Mouse (Mus musculus) NIH3T3 (cell line): ENCODE measurements around the gene Gmcl1.

Source experiments
- DNase-seq: peaks from one replicate; pipeline ENCODE4 v3.0.0-alpha.2; 2012; ENCODE audit warnings: low read depth

The Gmcl1 gene

GRCm38 (mm10) chr6:86733183-86733876, at the start of gene Gmcl1:
TSS of gene Gmcl1 (minus strand) at chr6:86733383.
- DNase-seq: peak; percentile 99

GRCm38 (mm10) chr6:86782342-86782741, 49.2 kb upstream of the Gmcl1 start:
- DNase-seq: peak; percentile 49

- peak; percentile 51 for DNase-seq
These were observed 48.3 kb upstream of the Gmcl1 start for GRCm38 (mm10) chr6:86781361-86781957.

DNA sequence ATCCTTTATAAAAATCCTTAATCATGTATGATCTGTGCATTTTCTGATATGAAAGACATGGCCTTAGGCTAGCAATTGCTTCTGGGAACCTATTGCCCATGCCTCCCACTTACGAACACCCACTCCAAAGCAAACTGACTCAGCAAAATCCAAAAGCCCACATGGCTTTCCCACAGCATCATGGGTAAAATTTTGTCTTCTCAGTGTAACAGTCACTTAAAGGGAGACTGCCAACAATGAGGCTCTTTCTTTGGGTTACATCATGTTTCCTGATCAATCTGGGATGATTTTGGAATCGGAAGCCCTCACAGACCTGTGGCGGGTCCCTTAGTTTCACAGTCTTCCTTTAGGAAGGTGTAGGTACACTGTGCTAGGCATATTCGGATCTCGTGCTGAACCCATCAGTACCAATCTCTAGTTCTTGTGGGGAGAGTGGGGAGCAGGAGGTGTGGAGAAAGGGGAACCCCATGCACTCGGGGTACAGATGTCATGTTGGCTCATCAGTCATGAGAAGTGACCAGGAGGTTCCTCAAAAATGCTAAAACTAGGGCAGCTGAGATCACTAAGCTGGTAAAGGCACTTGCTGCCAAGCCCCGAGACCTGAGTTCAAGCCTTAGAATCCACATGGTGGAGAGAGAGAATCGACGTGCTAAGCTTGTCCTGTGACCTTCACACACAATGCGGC, 45.9 kb upstream of the Gmcl1 start:
- no peak for DNase-seq

DNA sequence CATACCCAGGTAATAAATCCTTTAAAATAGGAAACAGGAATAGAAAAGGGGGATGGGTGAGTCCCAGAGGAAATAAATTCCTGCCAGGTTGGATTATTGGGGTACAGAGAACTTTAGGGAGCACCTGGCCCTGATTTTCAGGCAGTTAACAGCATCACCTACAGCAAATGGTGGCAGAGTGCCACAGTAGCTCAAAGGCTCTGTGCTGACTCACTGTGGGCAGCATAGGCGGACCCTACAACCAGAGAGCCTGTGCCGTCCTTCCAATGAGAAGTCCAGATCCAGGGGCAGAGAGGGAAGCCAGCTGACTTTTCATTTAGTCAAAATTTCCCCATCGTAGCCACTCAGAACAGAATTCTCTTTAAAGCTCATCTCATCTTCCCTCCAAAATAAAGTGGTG, 44.0 kb upstream of the Gmcl1 start:
- peak; percentile 79 for DNase-seq

DNA sequence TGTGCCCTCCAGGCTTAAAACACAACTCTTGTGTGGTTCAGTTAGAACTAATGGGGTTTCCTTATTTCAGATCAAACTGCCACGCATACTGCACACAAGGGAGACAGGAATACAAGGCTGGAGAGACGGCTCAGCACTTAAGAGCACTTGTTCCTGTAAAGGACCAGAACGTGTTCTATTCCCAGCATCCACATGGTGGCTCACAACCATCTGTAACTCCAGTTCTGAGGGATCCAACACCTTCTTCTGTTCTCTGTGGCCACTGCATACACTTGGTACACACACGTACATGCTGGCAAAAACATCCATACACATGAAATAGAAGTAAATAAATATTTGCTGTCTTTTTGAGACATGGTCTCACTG, 43.5 kb upstream of the Gmcl1 start:
- no peak for DNase-seq

- DNase-seq: peak; percentile 66
These were observed 43.0 kb upstream of the Gmcl1 start for GRCm38 (mm10) chr6:86776001-86776705.

- no peak for DNase-seq
These were observed 41.8 kb upstream of the Gmcl1 start for GRCm38 (mm10) chr6:86774937-86775336.

DNA sequence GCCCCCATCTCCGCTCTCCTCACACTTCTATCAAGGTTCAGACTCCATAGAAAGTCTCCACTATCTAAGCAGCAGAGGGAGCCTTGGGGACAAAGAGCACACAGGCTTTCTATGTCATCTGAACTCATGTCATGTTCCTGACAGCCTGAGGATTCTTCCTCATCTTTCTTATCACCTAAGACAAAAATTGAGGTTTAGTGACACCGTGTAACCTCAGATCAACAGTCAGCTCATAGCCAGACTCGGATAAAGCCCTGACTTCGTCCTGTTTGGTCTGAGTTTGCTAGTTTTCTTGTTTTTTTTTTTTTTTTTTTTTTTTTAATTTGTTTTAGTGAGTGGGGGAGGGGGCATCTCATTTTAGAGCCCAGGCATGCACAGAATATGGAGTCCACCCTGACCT, 40.6 kb upstream of the Gmcl1 start:
- DNase-seq: no peak

- peak; percentile 81 for DNase-seq
These were observed 39.4 kb upstream of the Gmcl1 start for GRCm38 (mm10) chr6:86772631-86773030.

DNA sequence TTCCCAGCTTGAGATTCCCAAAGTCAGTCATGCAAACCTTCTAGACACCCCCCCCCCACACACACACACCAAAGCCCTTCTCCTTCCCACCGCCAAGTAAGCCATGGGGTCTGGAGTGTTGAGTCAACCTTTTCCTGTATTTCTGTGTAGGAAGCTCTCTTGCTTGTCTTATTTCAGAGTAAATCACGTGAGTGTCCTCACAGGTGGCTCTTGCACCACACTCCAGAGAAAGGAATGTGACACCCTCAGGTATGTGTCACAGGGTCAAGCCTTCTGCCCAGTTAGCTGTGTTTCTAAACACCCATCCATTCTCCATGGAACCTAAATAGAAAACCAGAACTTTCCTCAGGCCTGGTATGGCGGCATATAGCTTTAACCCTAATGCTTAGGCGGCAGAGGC, 35.8 kb upstream of the Gmcl1 start:
- no peak for DNase-seq

GRCm38 (mm10) chr6:86768186-86768776, 35.1 kb upstream of the Gmcl1 start:
- peak; percentile 58 for DNase-seq

- no peak for DNase-seq
These were observed 34.3 kb upstream of the Gmcl1 start for GRCm38 (mm10) chr6:86767465-86767864.

- DNase-seq: no peak
These were observed 32.5 kb upstream of the Gmcl1 start for GRCm38 (mm10) chr6:86765637-86766059.

- DNase-seq: peak; percentile 52
These were observed 21.1 kb upstream of the Gmcl1 start for GRCm38 (mm10) chr6:86754105-86754863.

GRCm38 (mm10) chr6:86752843-86753485, 19.8 kb upstream of the Gmcl1 start:
- no peak for DNase-seq

DNA sequence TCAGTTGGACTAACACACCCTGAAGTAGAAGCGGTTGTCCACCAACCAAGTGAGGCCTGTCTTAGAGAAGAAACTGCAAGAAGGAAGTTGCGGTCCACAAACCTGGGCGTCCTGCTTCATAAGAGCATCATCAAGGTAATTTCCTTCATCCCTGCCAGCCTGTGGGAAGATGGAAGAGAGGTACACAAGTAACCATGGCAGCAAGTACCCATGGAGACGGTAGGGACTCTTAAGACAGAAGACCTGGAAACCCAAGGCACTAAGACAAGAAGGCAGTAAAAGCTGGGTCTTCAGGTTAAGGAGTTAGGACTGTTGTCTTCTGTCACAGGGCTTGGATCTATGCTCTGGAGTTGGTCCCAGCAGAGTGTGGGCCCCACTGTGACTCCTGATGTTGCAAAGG, 17.8 kb upstream of the Gmcl1 start:
- no peak for DNase-seq

DNA sequence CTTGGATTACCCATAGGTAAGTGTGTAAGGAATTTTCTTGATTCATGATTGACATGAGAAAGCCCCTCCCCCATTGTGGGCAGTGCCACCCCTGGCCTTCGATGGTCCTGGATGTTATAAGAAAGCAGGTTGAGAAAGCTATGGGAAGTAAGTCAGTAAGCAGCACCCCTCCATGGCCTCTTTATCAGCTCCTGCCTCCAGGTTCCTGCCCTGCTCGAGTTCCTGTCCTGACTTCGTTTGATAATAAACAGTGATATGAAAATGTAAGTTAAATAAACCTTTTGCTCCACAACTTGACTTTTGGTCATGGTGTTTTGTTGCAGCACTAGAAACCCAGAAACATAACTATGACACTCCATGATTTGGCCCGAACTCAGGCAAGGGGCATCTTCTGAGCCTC, 16.6 kb upstream of the Gmcl1 start:
- no peak for DNase-seq

GRCm38 (mm10) chr6:86747171-86747570, 14.0 kb upstream of the Gmcl1 start:
- peak; percentile 84 for DNase-seq

- DNase-seq: no peak
These were observed 7.5 kb upstream of the Gmcl1 start for GRCm38 (mm10) chr6:86740652-86741051.

DNA sequence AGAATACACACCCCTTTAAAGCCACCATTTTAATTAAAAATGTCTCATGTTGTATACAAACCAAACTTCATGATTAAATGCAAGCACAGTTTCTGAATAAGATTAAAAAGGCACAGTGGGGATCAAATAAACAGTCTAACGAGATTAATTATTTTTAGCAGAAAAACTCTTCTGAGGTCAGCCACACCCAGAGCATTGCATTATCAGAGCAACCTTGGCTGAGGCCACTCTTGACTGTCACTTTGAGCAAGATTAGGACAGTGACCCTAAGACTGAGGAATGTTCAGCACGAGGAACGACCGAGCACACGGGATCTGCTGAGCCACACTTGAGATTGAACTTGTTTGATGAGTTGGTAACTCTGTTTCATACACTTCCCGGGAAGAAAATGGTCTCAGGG, 3.6 kb upstream of the Gmcl1 start:
- no peak for DNase-seq
